Comparison of ENCODE assay signal across 28 mouse cellular contexts in the genomic region with DNA sequence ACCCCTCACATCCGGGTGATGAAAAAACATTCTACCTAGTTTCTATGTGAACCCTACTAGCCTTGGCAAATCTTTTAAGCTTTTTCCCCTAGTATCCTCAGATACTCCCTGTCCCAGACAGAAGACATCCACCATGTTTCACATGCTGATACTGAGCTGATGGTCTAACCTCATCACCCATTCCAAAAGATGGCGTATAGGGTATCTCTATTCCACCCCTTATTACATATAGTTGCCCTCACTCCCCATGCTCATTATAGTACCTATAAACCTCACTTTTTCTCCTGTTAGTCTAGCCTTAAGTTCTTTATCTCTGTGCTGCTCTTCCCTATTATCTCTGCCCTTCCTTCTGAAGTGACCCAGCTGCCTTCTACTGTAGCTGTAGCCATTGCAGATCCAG. TPM values are rescaled to one million over a fixed set of nuclear protein-coding genes. Genes with fewer than 3 reads are reported as not detected.
DNase-seq lines count a peak whose midpoint lies in the region; ATAC-seq and TF ChIP-seq lines count a peak whose summit lies in the region.
"Had no signal": no experiment of that assay in that cellular context is flagged by ENCODE, and none has a peak within 500 bp of the region (broad histone marks: within the 10 kb centered on the region; RNA-seq: fewer than 3 reads in every experiment).

A gene (plus strand): TSS at position 301 of the 400 bp plus-strand sequence.

- no peaks in the 10 kb centered on the region for H3K9me3 ChIP-seq in lung, embryonic 15.5 days
- H3K9me3 ChIP-seq in intestine, postnatal 0 days (ENCODE audit: control insufficient read depth) = no peaks in the 10 kb centered on the region
- no peaks in the 10 kb centered on the region for H3K9me3 ChIP-seq in stomach, embryonic 16.5 days (replicated peaks; ENCODE audit: control insufficient read depth, low read length)
- H3K9me3 ChIP-seq: hindbrain, embryonic 15.5 days; neural tube, embryonic 15.5 days had no signal

- TF ChIP-seq CTCF in intestine, postnatal 0 days (IDR thresholded peaks at IDR 0.05; ENCODE audit: low read depth) = no peak

- no peak within 1 kb of the TSS for H3K4me3 ChIP-seq in lung, embryonic 15.5 days
- H3K4me3 ChIP-seq in intestine, postnatal 0 days (ENCODE audit: low read depth, low read length) = no peak within 1 kb of the TSS
- peak within 1 kb of the TSS; percentile 17; the same call in 1 of the 2 replicates for H3K4me3 ChIP-seq in stomach, embryonic 16.5 days (replicated peaks; ENCODE audit: low read length)
- H3K4me3 ChIP-seq: erythroblast, embryonic 14.5 days; gastrocnemius, adult 2 months; heart, adult 2 months; heart, embryonic 12.5 days; hindbrain, embryonic 15.5 days; neural tube, embryonic 15.5 days had no signal

- no peak for DNase-seq in lung, postnatal 4 days
- DNase-seq in large intestine, adult 2 months (ENCODE audit: low read depth, low spot score) = no peak
- no peak for DNase-seq in spleen, postnatal 14 days (ENCODE audit: low spot score in 2 of 2)
- DNase-seq: adrenal gland, postnatal 25 days; B cell, adult 2 months; cerebellum, adult 18-20 months; cerebellum, postnatal 14 days; gastrocnemius, adult 2 months; heart, adult 2 months; heart, postnatal 4 days; kidney, adult 8-10 months; kidney, postnatal 4 days; layer of hippocampus, postnatal 36 days; left cerebral cortex, postnatal 4 days; midbrain, embryonic 14.5 days; right cerebral cortex, postnatal 25 days had no signal

- H3K36me3 ChIP-seq in lung, embryonic 15.5 days = no peaks in the 10 kb centered on the region
- no peaks in the 10 kb centered on the region for H3K36me3 ChIP-seq in intestine, postnatal 0 days (ENCODE audit: control insufficient read depth, insufficient read depth)
- no peaks in the 10 kb centered on the region for H3K36me3 ChIP-seq in stomach, embryonic 16.5 days (ENCODE audit: control insufficient read depth, insufficient read depth, low read length)
- H3K36me3 ChIP-seq: heart, embryonic 12.5 days; hindbrain, embryonic 15.5 days; neural tube, embryonic 15.5 days had no signal

- peak within 1 kb of the TSS; percentile 30; the same call in 1 of the 2 replicates for H3K27ac ChIP-seq in lung, embryonic 15.5 days
- no peak within 1 kb of the TSS for H3K27ac ChIP-seq in intestine, postnatal 0 days (ENCODE audit: low read depth, low read length)
- H3K27ac ChIP-seq in stomach, embryonic 16.5 days (ENCODE audit: low read length) = peak within 1 kb of the TSS; percentile 73
- H3K27ac ChIP-seq: gastrocnemius, adult 2 months; heart, adult 2 months; hindbrain, embryonic 15.5 days; kidney, postnatal 0 days; liver, embryonic 14.5 days; neural tube, embryonic 15.5 days had no signal

- H3K4me1 ChIP-seq in lung, embryonic 15.5 days = 0 out of 2 replicates have a peak, but pooled peaks cover 6% of the 10 kb centered on the region
- no peaks in the 10 kb centered on the region; the same call in 1 of the 2 replicates for H3K4me1 ChIP-seq in intestine, postnatal 0 days (replicated peaks; ENCODE audit: control insufficient read depth, insufficient read depth, low read length)
- peaks cover 5% of the 10 kb centered on the region; the same call in 1 of the 2 replicates for H3K4me1 ChIP-seq in stomach, embryonic 16.5 days (ENCODE audit: control insufficient read depth, insufficient read depth, low read length)
- H3K4me1 ChIP-seq: heart, embryonic 12.5 days; hindbrain, embryonic 15.5 days; neural tube, embryonic 15.5 days had no signal

- 92% methylated on average over 2 of the region's 2 CpGs for WGBS in lung, embryonic 15.5 days
- 91% methylated on average over 2 of the region's 2 CpGs for WGBS in intestine, postnatal 0 days
- WGBS in large intestine, adult 2 months = 91% methylated on average over 2 of the region's 2 CpGs
- 90% methylated on average over 2 of the region's 2 CpGs for WGBS in stomach, embryonic 16.5 days

- no peak within 1 kb of the TSS for H3K4me2 ChIP-seq in lung, embryonic 15.5 days
- H3K4me2 ChIP-seq in intestine, postnatal 0 days (replicated peaks; ENCODE audit: low read depth) = 0 out of 2 replicates have a peak within 1 kb of the TSS, but pooled peaks have one; percentile 24
- peak within 1 kb of the TSS; percentile 16; the same call in 1 of the 2 replicates for H3K4me2 ChIP-seq in stomach, embryonic 16.5 days (ENCODE audit: low read depth, low read length)
- H3K4me2 ChIP-seq: heart, embryonic 12.5 days; hindbrain, embryonic 15.5 days; neural tube, embryonic 15.5 days had no signal

- H3K27me3 ChIP-seq in lung, embryonic 15.5 days = no peaks in the 10 kb centered on the region
- H3K27me3 ChIP-seq in intestine, postnatal 0 days (replicated peaks; ENCODE audit: control insufficient read depth, insufficient read depth, low read length) = no peaks in the 10 kb centered on the region
- no peaks in the 10 kb centered on the region for H3K27me3 ChIP-seq in stomach, embryonic 16.5 days (ENCODE audit: control insufficient read depth, insufficient read depth, low read length)
- H3K27me3 ChIP-seq: heart, embryonic 12.5 days; hindbrain, embryonic 15.5 days; neural tube, embryonic 15.5 days had no signal

- no peak for ATAC-seq in lung, embryonic 15.5 days (ENCODE audit: borderline replicate concordance, extremely low read depth, low FRiP score, low TSS enrichment)
- no peak for ATAC-seq in intestine, postnatal 0 days
- no peak for ATAC-seq in stomach, embryonic 16.5 days (ENCODE audit: insufficient read depth, low FRiP score)
- ATAC-seq: forebrain, embryonic 16.5 days; inflammation-experienced regulatory T-cells, adult 6 months had no signal

- H3K9ac ChIP-seq in lung, embryonic 15.5 days = no peak within 1 kb of the TSS
- no peak within 1 kb of the TSS for H3K9ac ChIP-seq in intestine, postnatal 0 days (ENCODE audit: low read depth, low read length)
- no peak within 1 kb of the TSS for H3K9ac ChIP-seq in stomach, embryonic 16.5 days (ENCODE audit: low read length)
- H3K9ac ChIP-seq: heart, embryonic 12.5 days; hindbrain, embryonic 15.5 days; liver, embryonic 14.5 days; neural tube, embryonic 15.5 days had no signal

RNA-seq across cellular contexts. Expression of the gene that starts here (rescaled TPM):
- polyA plus RNA-seq in lung, embryonic 15.5 days (2015; fragmentation: Nextera tagmentation; extraction: Ambion mirVana) = 0.89 and 1.7 TPM in 2 replicates
- polyA plus RNA-seq in intestine, postnatal 0 days (2015; fragmentation: Nextera tagmentation; extraction: Ambion mirVana) = 0.95 and 1.0 TPM in 2 replicates
- polyA plus RNA-seq in large intestine, adult 2 months (2012; rRNA removed) = 26.7 and 51.7 TPM in 2 replicates
- 5.6 and 6.4 TPM in 2 replicates for polyA plus RNA-seq in stomach, embryonic 16.5 days (2015; fragmentation: Nextera tagmentation; extraction: Ambion mirVana)
- polyA plus RNA-seq: erythroblast, embryonic 14.5 days; forebrain, embryonic 16.5 days; heart, postnatal 0 days; hindbrain, embryonic 15.5 days had no signal
